Mouse (Mus musculus) megakaryocyte, embryonic 14.5 days (primary cell): Measurements from ENCODE around the gene Men1.
"Not testable (repeated sequence)": the region's sequence is repeated elsewhere in the genome, so short reads cannot be mapped to it uniquely, and the experiment has no call there.

ENCODE experiments used
- FLI1 ChIP-seq: IDR thresholded peaks from 2 replicates; pipeline ENCODE4 v1.6.1; 2012; ENCODE audit warnings: low read length, inconsistent platforms, mixed read lengths
- GATA1 ChIP-seq: IDR thresholded peaks from 3 replicates; pipeline ENCODE4 v1.6.1; 2012; ENCODE audit warnings: mixed read lengths, low read length, inconsistent platforms, borderline replicate concordance

GRCm38 (mm10) chr19:6311783-6312182, 23.0 kb upstream of the Men1 start:
- not testable (repeated sequence) for TF ChIP-seq GATA1, FLI1
